Mouse (Mus musculus) gastrocnemius, adult 2 months (tissue): Measurements from ENCODE around the gene Ube4b. TPM values are rescaled to one million over a fixed set of nuclear protein-coding genes. Genes with fewer than 3 reads are reported as not detected.

Experiments
- DNase-seq: peaks from one replicate; pipeline ENCODE4 v3.0.0; 2022
- H3K27ac ChIP-seq: fragments of 200-600 bp; 2 replicates; pipeline ENCODE4 v1.8.1; 2022; ENCODE audit warnings: mild to moderate bottlenecking
- H3K4me3 ChIP-seq: fragments of 200-600 bp; 2 replicates; pipeline ENCODE4 v1.8.1; 2022; ENCODE audit warnings: mild to moderate bottlenecking, moderate library complexity
- CTCF ChIP-seq: fragments of 200-600 bp; IDR thresholded peaks from 2 replicates; pipeline ENCODE4 v1.8.1; 2022; ENCODE audit warnings: antibody characterized with exemption, mild to moderate bottlenecking, moderate library complexity
- intact Hi-C: fragments of 180-260 bp; cut with DNase I; formaldehyde crosslinking; loops from one replicate; pipeline ENCODE4 v1.15.1; 2025
- total RNA-seq, 2 experiments: library from RNA; stranded (reverse); gene quantifications; 2 replicates each; pipeline ENCODE4 v1.2.3; 2021

Ube4b gene
- total RNA-seq, 2 experiments from 2014 or later, result 31.1 to 35.9 TPM

GRCm38 (mm10) chr4:149339426-149340214, 86.9 kb downstream of the Ube4b start:
- no peak overlapping the region for H3K4me3 ChIP-seq
- H3K27ac ChIP-seq, result 0 out of 2 replicates have a peak overlapping the region, but pooled peaks have one; percentile 53
- no peak for TF ChIP-seq CTCF
- intact Hi-C loops, result no loop called here
- no peak for DNase-seq

GRCm38 (mm10) chr4:149338137-149338536, 88.4 kb downstream of the Ube4b start:
- intact Hi-C loops, result no loop called here
- no peak for DNase-seq
- no peak overlapping the region for H3K4me3 ChIP-seq
- H3K27ac ChIP-seq, result peak overlapping the region; percentile 78
- TF ChIP-seq CTCF, result no peak

DNA sequence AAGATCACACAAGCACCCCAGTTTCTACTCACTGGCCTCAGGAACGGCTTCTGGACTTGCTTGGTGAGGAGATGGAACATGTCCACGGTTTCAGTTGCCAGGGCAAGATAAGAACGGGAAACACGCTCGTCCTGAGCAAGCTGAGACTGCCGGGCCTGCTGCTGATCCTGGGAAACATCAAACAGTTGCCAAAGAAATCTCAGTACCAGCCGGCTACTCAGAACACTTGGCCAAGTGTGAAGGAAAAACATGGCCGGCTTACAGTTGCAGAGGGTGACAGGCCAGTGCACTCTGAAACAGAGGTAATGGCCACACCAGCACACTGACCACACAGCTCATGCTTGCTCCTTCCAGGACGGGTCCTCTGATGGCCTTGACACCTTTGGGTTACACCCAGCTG, 89.2 kb downstream of the Ube4b start:
- peak; percentile 70 for DNase-seq
- intact Hi-C loops, result no loop called here
- no peak for TF ChIP-seq CTCF
- no peak overlapping the region for H3K4me3 ChIP-seq
- peak overlapping the region; percentile 78 for H3K27ac ChIP-seq

- Histone ChIP-seq H3K4me3 (no peak overlapping the region), H3K27ac (no peak overlapping the region; the same call in 1 of the 2 replicates)
- intact Hi-C loops, result no loop called here
- TF ChIP-seq CTCF, result no peak
- DNase-seq, result no peak
These were observed 90.2 kb downstream of the Ube4b start for GRCm38 (mm10) chr4:149336302-149336701.

DNA sequence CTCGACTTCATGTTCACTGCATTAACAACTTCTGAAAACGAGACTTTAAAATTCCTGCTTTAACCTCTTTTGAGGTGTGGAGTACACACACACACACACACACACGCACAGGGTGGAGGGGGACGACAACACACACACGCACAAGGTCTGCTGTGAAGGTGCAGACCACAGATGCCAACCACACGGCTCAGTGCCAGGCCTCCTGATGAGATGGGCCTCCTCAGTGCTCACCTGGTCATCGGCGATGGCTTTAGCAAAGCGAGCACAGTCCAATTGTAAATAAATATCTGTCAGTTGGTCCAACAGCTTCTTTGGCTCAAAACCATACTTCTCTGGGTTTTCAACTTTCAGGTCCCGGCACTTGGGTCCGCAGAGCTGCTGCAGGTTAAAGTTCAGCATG, 91.7 kb downstream of the Ube4b start:
- intact Hi-C loops, result no loop called here
- no peak for TF ChIP-seq CTCF
- Histone ChIP-seq H3K27ac (no peak overlapping the region), H3K4me3 (no peak overlapping the region)
- no peak for DNase-seq

DNA sequence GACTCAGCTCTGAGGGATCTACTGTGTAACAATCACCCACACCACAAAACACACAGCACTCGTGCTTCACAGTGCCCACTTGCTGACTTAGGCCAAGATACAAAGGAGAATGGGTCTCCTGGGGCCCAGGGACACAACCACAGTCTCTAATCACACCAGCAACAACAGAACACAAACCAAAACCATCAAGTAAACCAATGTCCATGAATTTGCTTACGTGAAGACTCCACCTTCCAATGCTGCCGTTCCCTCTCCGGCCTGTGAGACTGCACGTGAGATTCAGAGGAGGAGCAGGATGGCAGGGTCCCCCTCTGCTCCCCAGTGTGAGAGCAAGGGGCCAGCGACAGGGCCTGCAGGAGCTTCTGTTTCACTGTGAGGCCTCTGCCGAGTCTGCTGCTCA, 93.8 kb downstream of the Ube4b start:
- H3K4me3 ChIP-seq, result no peak overlapping the region

GRCm38 (mm10) chr4:149330495-149330894, 96.1 kb downstream of the Ube4b start:
- intact Hi-C loops, result no loop called here
- Histone ChIP-seq H3K4me3 (no peak overlapping the region), H3K27ac (no peak overlapping the region)
- DNase-seq, result no peak
- peak; percentile 26; the same call in 1 of the 2 replicates for TF ChIP-seq CTCF

More for the DNA sequence above, 93.8 kb downstream of the Ube4b start:
- DNase-seq, result no peak
- no peak overlapping the region for H3K27ac ChIP-seq
- intact Hi-C loops, result no loop called here
- TF ChIP-seq CTCF, result no peak

GRCm38 (mm10) chr4:149328735-149329134, 97.8 kb downstream of the Ube4b start:
- no peak for DNase-seq
- no peak overlapping the region for H3K4me3 ChIP-seq
- no peak overlapping the region for H3K27ac ChIP-seq
- TF ChIP-seq CTCF, result no peak
- intact Hi-C loops, result no loop called here

- no peak overlapping the region for H3K4me3 ChIP-seq
- TF ChIP-seq CTCF, result no peak
- intact Hi-C loops, result no loop called here
- H3K27ac ChIP-seq, result no peak overlapping the region
- DNase-seq, result no peak
These were observed 99.3 kb downstream of the Ube4b start for GRCm38 (mm10) chr4:149327281-149327680.

DNA sequence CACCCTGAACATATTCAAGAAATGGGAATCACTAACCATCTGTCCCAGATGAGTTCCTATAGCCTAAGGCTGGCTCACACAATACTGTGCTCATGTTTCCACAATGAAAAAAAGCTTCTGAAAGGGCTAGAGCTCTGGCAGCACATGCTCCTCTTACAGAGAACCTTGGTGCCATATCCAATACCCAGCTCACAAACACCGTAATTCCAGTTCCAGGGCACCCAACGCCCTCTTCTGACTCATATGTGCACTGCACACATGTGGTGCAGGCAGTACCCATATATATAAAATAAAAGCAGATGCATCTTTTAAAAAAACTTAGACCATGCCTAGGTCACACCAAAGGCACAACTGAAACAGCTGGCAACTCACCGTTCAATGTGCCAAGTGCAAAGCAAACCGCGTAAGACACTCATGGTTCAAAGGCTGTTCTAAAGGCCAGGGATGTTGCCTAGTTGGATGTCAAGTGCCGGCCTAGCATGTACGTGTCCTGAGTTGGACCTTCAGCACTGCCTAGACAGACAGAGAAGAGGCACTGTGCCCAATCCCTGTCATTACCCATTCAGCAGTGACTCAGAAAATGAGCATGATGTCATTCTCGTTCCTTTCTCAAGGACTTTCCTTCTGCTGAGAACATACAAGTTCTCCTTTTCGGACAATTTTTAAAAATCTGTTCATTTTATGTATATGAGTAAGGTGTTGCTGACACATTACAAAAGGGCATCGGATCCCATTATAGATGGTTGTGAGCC, 101.0 kb downstream of the Ube4b start:
- Histone ChIP-seq H3K4me3 (no peak overlapping the region), H3K27ac (peak overlapping the region; percentile 46)
- intact Hi-C loops, result no loop called here
- TF ChIP-seq CTCF, result peak; percentile 39; the same call in 1 of the 2 replicates
- peak; percentile 36 for DNase-seq

DNA sequence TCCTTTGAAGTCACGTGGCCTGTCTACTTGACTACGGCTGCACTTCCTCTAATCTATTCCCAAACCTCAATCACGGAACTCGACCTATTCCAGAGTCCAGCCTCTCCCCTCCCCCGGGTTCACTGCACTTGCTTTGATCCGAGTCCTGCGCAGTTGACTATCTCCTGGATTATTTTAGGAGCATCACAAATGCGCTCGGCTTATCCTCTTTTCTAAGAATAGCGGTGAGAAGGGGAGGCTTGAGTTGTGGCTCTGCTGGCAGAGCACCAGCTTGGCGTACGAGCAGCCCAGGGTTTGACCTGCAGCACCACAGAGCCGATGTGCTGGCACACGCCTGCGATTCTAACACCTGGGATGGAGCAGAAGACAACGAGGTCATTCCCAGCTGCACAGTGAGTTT, 102.8 kb downstream of the Ube4b start:
- peak; percentile 87 for DNase-seq
- intact Hi-C loops, result no loop called here
- Histone ChIP-seq H3K27ac (peak overlapping the region; percentile 89), H3K4me3 (no peak overlapping the region)
- TF ChIP-seq CTCF, result no peak

GRCm38 (mm10) chr4:149322718-149323117, 103.8 kb downstream of the Ube4b start:
- TF ChIP-seq CTCF, result no peak
- intact Hi-C loops, result no loop called here
- H3K27ac ChIP-seq, result peak overlapping the region; percentile 89
- H3K4me3 ChIP-seq, result no peak overlapping the region
- DNase-seq, result no peak

- no peak for DNase-seq
- no peak for TF ChIP-seq CTCF
- H3K27ac ChIP-seq, result peak overlapping the region; percentile 89
- intact Hi-C loops, result no loop called here
- H3K4me3 ChIP-seq, result no peak overlapping the region
These were observed 104.3 kb downstream of the Ube4b start for GRCm38 (mm10) chr4:149322286-149322685.
